Mouse (Mus musculus) C2C12 (cell line): ENCODE measurements at regions not wholly inside any gene's neighbourhood (a gene's known extent, or its start where the extent isn't known, plus 50 kb on each side); places are given as distances from the start of the nearest gene placed in this dataset.

Experiments
- H3K27me3 ChIP-seq: one replicate; pipeline ENCODE4 v1.6.1; 2011; ENCODE audit not compliant: control insufficient read depth, insufficient read depth, insufficient read length
- H3K36me3 ChIP-seq: one replicate; pipeline ENCODE4 v1.6.1; 2011; ENCODE audit not compliant: control insufficient read depth, insufficient read depth
- H3K4me3 ChIP-seq: one replicate; pipeline ENCODE4 v1.5.1; 2011; ENCODE audit warnings: mild to moderate bottlenecking, control low read depth; ENCODE audit not compliant: poor library complexity, insufficient read depth, severe bottlenecking
- H3K79me2 ChIP-seq: one replicate; pipeline ENCODE4 v1.6.1; 2011; ENCODE audit not compliant: control insufficient read depth, insufficient read depth
- H3K79me3 ChIP-seq: one replicate; pipeline ENCODE4 v1.6.1; 2011; ENCODE audit warnings: low read depth, control low read depth
- H3ac ChIP-seq: one replicate; pipeline ENCODE3; 2011; ENCODE audit warnings: low read depth; ENCODE audit not compliant: control insufficient read depth, insufficient read length
- CEBPB ChIP-seq: IDR thresholded peaks from one replicate; pipeline ENCODE4 v1.6.1; 2011; ENCODE audit warnings: low read depth, mild to moderate bottlenecking, control low read depth, moderate library complexity
- CTCF ChIP-seq: IDR thresholded peaks from one replicate; pipeline ENCODE4 v1.5.1; 2011; ENCODE audit not compliant: control insufficient read depth, insufficient read depth, insufficient read length
- FOSL1 ChIP-seq: IDR thresholded peaks from one replicate; pipeline ENCODE4 v1.8.0; 2011; ENCODE audit warnings: mild to moderate bottlenecking, low read length; ENCODE audit not compliant: poor library complexity, insufficient read depth, severe bottlenecking
- MAX ChIP-seq: IDR thresholded peaks from one replicate; pipeline ENCODE4 v1.6.1; 2011; ENCODE audit warnings: mild to moderate bottlenecking, control low read depth
- MYOD1 ChIP-seq: IDR thresholded peaks from one replicate; pipeline ENCODE4 v1.6.1; 2011; ENCODE audit warnings: low read depth; ENCODE audit not compliant: control insufficient read depth, insufficient read length
- MYOG ChIP-seq: IDR thresholded peaks from one replicate; pipeline ENCODE4 v1.6.1; 2011; ENCODE audit not compliant: control insufficient read depth, insufficient read length; ENCODE audit errors: extremely low read depth
- USF1 ChIP-seq: IDR thresholded peaks from one replicate; pipeline ENCODE4 v1.6.1; 2011; ENCODE audit warnings: low read depth, mild to moderate bottlenecking, control low read depth, moderate library complexity

DNA sequence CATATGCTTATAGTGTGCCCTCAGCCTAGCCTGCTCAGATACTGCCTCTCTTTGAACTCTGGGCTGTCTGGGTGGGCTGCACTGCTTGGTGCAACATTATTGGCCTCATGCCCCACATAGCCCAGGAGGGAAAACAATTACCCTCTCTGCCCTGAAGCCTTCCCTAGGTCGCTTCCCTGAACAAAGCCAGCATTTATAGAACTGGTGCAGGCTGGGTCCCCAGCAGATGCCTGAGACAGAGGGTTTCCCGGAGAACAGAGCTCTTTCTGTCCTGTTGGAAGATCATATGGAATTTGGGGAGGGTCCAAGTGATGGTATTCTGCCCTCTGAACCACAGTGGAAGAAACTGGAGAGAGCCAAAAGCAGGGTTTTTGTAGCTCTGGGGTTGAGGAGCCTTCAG lies 64.6 kb upstream of the Itga11 start:
- H3K27me3 ChIP-seq: no peaks in the 10 kb centered on the region
- H3K4me3 ChIP-seq: no peak overlapping the region
- no peaks in the 10 kb centered on the region for H3K36me3 ChIP-seq
- H3K79me3 ChIP-seq: no peaks in the 10 kb centered on the region
- TF ChIP-seq USF1: no peak
- no peak for TF ChIP-seq CEBPB
- TF ChIP-seq FOSL1: no peak
- TF ChIP-seq MYOG: no peak
- TF ChIP-seq MYOD1: no peak
- no peak for TF ChIP-seq MAX
- no peak for TF ChIP-seq CTCF
- H3K79me2 ChIP-seq: no peaks in the 10 kb centered on the region
- H3ac ChIP-seq: no peak overlapping the region

DNA sequence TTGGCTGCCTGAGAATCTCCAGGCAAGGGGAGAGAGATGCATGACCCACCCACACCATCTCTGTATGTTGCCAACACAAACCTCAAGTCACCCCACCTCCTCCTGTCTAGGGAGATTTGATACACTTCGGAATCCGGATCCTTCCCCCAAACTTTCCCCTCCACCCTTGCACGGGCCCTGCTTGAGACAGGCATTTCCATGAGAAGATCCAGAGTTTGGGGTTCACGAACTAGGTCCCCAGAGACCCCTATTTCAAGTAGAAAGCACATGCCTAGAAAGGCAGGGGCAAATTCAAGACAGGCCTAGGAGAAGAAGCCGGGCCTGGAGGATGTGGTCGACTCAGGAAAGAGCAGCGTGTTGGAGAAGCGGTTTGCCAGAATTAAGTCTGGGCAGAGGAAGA lies 63.8 kb upstream of the Itga11 start:
- Histone ChIP-seq H3K79me3 (no peaks in the 10 kb centered on the region), H3K79me2 (no peaks in the 10 kb centered on the region), H3K27me3 (no peaks in the 10 kb centered on the region), H3K36me3 (no peaks in the 10 kb centered on the region), H3K4me3 (no peak overlapping the region), H3ac (no peak overlapping the region)
- TF ChIP-seq MYOG (no peak), CTCF (no peak), MYOD1 (no peak), USF1 (no peak), CEBPB (no peak)

DNA sequence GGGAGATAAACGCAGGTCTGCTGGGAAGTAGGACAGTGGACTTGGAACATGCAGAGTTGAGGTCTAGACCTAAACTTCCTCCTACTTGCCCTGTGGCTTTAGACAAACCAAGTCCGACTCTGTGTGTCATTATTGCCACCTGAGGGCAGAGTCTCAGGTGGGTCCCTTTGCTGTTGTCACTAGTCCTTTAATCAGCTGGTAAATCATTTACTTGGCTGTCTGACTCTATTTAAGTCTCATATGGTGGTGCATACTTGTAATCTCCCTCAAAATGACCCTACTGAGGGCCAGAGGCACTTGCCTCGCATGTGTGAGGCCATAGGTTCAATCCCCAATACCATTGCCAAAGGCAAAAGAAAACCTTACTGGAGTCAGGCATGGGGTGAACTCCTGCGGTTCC lies 62.7 kb upstream of the Itga11 start:
- no peak for TF ChIP-seq MAX
- Histone ChIP-seq H3K27me3 (no peaks in the 10 kb centered on the region), H3K36me3 (no peaks in the 10 kb centered on the region), H3K79me2 (no peaks in the 10 kb centered on the region), H3ac (no peak overlapping the region), H3K4me3 (no peak overlapping the region), H3K79me3 (no peaks in the 10 kb centered on the region)

DNA sequence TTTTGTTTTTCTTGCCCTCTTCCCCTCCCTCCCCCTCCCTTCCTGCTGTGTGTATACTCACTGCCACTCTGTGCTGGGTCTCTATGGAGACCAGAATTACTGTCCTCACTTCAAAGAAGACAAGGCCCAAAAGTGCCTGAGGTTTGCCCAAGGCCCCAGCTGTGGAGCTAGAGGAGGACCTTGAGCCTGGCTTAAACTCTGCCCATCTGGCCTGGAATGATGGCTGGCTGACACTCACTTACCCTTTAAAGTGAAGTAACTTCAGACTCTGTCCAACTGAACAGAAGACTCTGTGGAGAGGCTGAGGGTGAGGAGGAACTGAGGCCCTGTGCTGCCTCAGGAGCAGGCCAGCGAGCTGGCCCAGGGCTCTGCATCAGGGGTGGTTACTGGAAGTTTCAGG lies 61.8 kb upstream of the Itga11 start:
- TF ChIP-seq MYOD1: no peak
- TF ChIP-seq CTCF: no peak
- no peak for TF ChIP-seq USF1
- no peak for TF ChIP-seq CEBPB
- TF ChIP-seq FOSL1: no peak
- TF ChIP-seq MAX: no peak
- TF ChIP-seq MYOG: no peak

DNA sequence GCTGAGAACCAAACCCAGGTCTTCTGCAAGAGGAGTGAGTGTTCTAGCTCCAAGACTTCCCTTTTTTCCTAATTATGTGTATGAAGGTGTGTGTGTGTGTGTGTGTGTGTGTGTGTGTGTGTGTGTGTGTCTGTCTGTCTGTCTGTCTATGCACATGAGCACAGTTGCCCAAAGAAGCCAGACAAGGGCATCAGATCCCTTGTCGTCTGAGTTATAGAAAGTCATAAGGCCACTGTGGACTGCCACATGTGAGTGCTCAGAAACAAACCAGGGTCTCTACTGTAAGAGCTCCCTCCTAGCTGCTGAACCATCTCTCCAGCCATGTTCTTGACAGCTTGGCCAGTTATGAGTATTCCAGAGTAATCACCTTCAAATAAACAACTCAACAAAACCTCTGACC lies 58.6 kb upstream of the Itga11 start:
- TF ChIP-seq CEBPB: no peak
- TF ChIP-seq MYOD1: no peak
- TF ChIP-seq FOSL1: no peak
- TF ChIP-seq MAX: no peak
- no peak for TF ChIP-seq USF1
- TF ChIP-seq MYOG: no peak
- TF ChIP-seq CTCF: no peak
- Histone ChIP-seq H3ac (no peak overlapping the region), H3K4me3 (no peak overlapping the region), H3K36me3 (no peaks in the 10 kb centered on the region), H3K79me3 (no peaks in the 10 kb centered on the region), H3K79me2 (no peaks in the 10 kb centered on the region), H3K27me3 (no peaks in the 10 kb centered on the region)

More for the DNA sequence above, 61.8 kb upstream of the Itga11 start:
- no peak overlapping the region for H3ac ChIP-seq
- no peaks in the 10 kb centered on the region for H3K27me3 ChIP-seq
- no peak overlapping the region for H3K4me3 ChIP-seq
- no peaks in the 10 kb centered on the region for H3K79me2 ChIP-seq
- no peaks in the 10 kb centered on the region for H3K36me3 ChIP-seq
- H3K79me3 ChIP-seq: no peaks in the 10 kb centered on the region

DNA sequence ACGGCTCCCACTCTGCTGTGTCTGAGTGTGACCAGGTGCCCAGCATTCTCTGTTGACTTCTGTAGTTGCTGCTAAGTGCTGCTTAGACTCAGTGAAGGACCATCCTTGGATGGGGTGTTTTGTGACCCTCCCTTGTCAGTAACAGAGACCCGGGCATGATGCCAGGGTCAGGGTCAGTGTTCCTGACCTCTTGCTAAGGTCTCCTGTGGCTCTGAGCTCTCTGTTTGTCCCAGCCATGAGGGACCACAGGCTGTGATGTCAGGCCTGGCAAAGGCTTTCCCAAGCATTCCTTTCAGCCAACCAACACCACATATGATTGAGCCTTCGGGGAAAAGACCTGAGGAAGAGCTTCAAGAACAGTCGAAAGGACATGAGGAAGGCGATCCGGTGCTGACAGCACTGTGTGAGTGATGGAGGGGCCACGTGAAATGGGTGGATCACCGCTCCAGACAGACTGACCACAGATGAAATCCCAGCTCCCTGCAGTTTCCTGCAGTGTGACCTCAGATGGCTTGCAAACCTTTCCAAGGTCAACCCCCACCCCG lies 56.7 kb upstream of the Itga11 start:
- H3K79me3 ChIP-seq: no peaks in the 10 kb centered on the region
- no peak overlapping the region for H3ac ChIP-seq
- no peak overlapping the region for H3K4me3 ChIP-seq
- no peaks in the 10 kb centered on the region for H3K36me3 ChIP-seq
- H3K27me3 ChIP-seq: no peaks in the 10 kb centered on the region
- TF ChIP-seq CTCF (no peak), USF1 (no peak), MYOG (no peak), CEBPB (no peak)
- H3K79me2 ChIP-seq: no peaks in the 10 kb centered on the region
